ENCODE assay signal across 8 mouse cellular contexts in the genomic region with DNA sequence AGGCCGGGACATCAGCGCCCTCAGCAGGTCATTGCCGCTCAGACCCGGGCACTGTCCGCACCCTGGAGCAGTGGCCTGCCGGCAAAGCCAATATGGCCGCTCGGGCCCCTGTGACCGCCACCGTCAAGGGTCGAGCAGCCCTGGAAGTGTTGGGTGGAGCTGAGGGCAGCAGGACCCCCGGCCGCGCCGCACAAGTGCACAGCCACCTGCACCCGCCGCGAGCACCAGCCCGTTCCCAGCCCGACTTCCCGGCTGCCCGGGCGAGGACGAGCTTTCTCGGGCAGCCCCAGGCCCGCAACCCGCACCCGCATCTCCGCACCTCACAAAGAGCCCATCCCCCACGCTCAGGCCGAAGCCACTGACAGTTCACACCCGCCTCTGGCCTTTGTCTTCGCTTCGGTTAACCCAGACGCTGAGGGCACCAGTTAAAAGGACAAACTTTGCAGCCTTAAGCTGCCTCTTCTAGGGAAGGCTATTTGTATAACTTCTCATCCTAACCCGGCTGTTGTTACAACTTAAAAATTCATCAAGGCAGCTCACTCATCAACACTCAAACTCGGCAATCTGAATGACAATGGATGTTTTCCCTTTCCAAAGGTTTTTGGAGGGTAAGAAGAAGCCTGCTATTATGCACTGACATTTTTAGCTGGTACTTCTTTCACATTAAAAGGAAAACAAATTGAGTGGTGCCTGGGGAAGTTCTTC. TPM values are rescaled to one million over a fixed set of nuclear protein-coding genes. Genes with fewer than 3 reads are reported as not detected.
DNase-seq lines count a peak whose midpoint lies in the region; ATAC-seq and TF ChIP-seq lines count a peak whose summit lies in the region.

No protein-coding gene starts in this region.

- intact Hi-C loops in left cerebral cortex, adult 2 months (cut with DNase I) = loop anchor here (2.0 kb wide), 1 partner anchor 56 kb away; a partner anchor contains a TSS

- H3K4me3 ChIP-seq in left cerebral cortex, adult 2 months = peak overlapping the region; percentile 55
- H3K4me3 ChIP-seq in forebrain, embryonic 10.5 days = peak overlapping the region; percentile 62
- H3K4me3 ChIP-seq in hindbrain, embryonic 12.5 days = peak overlapping the region; percentile 51
- peak overlapping the region; percentile 46 for H3K4me3 ChIP-seq in limb, embryonic 13.5 days
- peak overlapping the region; percentile 50 for H3K4me3 ChIP-seq in midbrain, embryonic 15.5 days

- peak; percentile 23 for DNase-seq in left cerebral cortex, adult 2 months (ENCODE audit: extremely low spot score in 1 of 2, low spot score in 2 of 2)
- DNase-seq in left cerebral cortex, adult 9 months (ENCODE audit: low spot score in 2 of 2) = no peak
- DNase-seq in adrenal gland, postnatal 36 days = peak; percentile 46 to 63
- peak; percentile 55 for DNase-seq in forebrain, embryonic 10.5 days (ENCODE audit: extremely low spot score, low spot score)
- peak; percentile 20 for DNase-seq in urinary bladder, postnatal 25 days (ENCODE audit: low spot score)

- H3K36me3 ChIP-seq in forebrain, embryonic 10.5 days (replicated peaks) = peaks cover 32% of the 10 kb centered on the region
- no peaks in the 10 kb centered on the region for H3K36me3 ChIP-seq in hindbrain, embryonic 12.5 days
- peaks cover 18% of the 10 kb centered on the region for H3K36me3 ChIP-seq in limb, embryonic 13.5 days
- no peaks in the 10 kb centered on the region for H3K36me3 ChIP-seq in midbrain, embryonic 15.5 days (replicated peaks)

- H3K9me3 ChIP-seq in forebrain, embryonic 10.5 days = no peaks in the 10 kb centered on the region
- H3K9me3 ChIP-seq in hindbrain, embryonic 12.5 days (replicated peaks) = no peaks in the 10 kb centered on the region
- H3K9me3 ChIP-seq in limb, embryonic 13.5 days = no peaks in the 10 kb centered on the region
- H3K9me3 ChIP-seq in midbrain, embryonic 15.5 days = no peaks in the 10 kb centered on the region

- peak overlapping the region; percentile 59 for H3K27ac ChIP-seq in left cerebral cortex, adult 2 months
- H3K27ac ChIP-seq in forebrain, embryonic 10.5 days = peak overlapping the region; percentile 90
- H3K27ac ChIP-seq in hindbrain, embryonic 12.5 days = 0 out of 2 replicates have a peak overlapping the region, but pooled peaks have one; percentile 40
- no peak overlapping the region for H3K27ac ChIP-seq in limb, embryonic 13.5 days
- peak overlapping the region; percentile 52 for H3K27ac ChIP-seq in midbrain, embryonic 15.5 days

- peak overlapping the region; percentile 77 for H3K4me2 ChIP-seq in hindbrain, embryonic 12.5 days (replicated peaks)
- peak overlapping the region; percentile 81 for H3K4me2 ChIP-seq in limb, embryonic 13.5 days (replicated peaks)
- peak overlapping the region; percentile 86 for H3K4me2 ChIP-seq in midbrain, embryonic 15.5 days

- ATAC-seq in hindbrain, embryonic 12.5 days (ENCODE audit: low FRiP score) = peak; percentile 53; the same call in 1 of the 2 replicates
- no peak for ATAC-seq in limb, embryonic 13.5 days (ENCODE audit: low FRiP score, low read depth)
- peak; percentile 28 for ATAC-seq in midbrain, embryonic 15.5 days (replicated peaks)

- H3K27me3 ChIP-seq in forebrain, embryonic 10.5 days (ENCODE audit: poor library complexity, severe bottlenecking) = no peaks in the 10 kb centered on the region
- H3K27me3 ChIP-seq in hindbrain, embryonic 12.5 days = no peaks in the 10 kb centered on the region
- H3K27me3 ChIP-seq in limb, embryonic 13.5 days = no peaks in the 10 kb centered on the region
- no peaks in the 10 kb centered on the region for H3K27me3 ChIP-seq in midbrain, embryonic 15.5 days (replicated peaks)

- peaks cover 38% of the 10 kb centered on the region for H3K4me1 ChIP-seq in forebrain, embryonic 10.5 days
- peaks cover 29% of the 10 kb centered on the region for H3K4me1 ChIP-seq in hindbrain, embryonic 12.5 days
- H3K4me1 ChIP-seq in limb, embryonic 13.5 days = peaks cover 34% of the 10 kb centered on the region
- H3K4me1 ChIP-seq in midbrain, embryonic 15.5 days = peaks cover 48% of the 10 kb centered on the region

- 3% methylated on average over 37 of the region's 37 CpGs for WGBS in forebrain, embryonic 10.5 days
- under 1% methylated on average over 34 of the region's 37 CpGs for WGBS in hindbrain, embryonic 12.5 days
- WGBS in limb, embryonic 13.5 days = 2% methylated on average over 23 of the region's 37 CpGs
- 2% methylated on average over 34 of the region's 37 CpGs for WGBS in midbrain, embryonic 15.5 days

- H3K9ac ChIP-seq in hindbrain, embryonic 12.5 days = peak overlapping the region; percentile 70
- H3K9ac ChIP-seq in limb, embryonic 13.5 days = peak overlapping the region; percentile 64
- H3K9ac ChIP-seq in midbrain, embryonic 15.5 days = peak overlapping the region; percentile 55

- TF ChIP-seq CTCF in left cerebral cortex, adult 2 months (IDR thresholded peaks at IDR 0.05) = peak; percentile 16; the same call in 1 of the 2 replicates

RNA-seq across cellular contexts. Expression of a gene that starts 4.5 kb away (rescaled TPM):
- total RNA-seq in left cerebral cortex, adult 2 months (2021) = 100 to 1,000 TPM; 119 to 123 TPM
- 10 to 100 TPM; 71.8 to 75.0 TPM for total RNA-seq in adrenal gland, postnatal 36 days (2021)
- 166 and 172 TPM in 2 replicates for polyA plus RNA-seq in forebrain, embryonic 10.5 days (2016; fragmentation: Nextera tagmentation; extraction: Ambion mirVana)
- polyA plus RNA-seq in hindbrain, embryonic 12.5 days (2016; fragmentation: Nextera tagmentation; extraction: Ambion mirVana) = 176 and 178 TPM in 2 replicates
- 159 and 163 TPM in 2 replicates for polyA plus RNA-seq in limb, embryonic 13.5 days (2015; fragmentation: Nextera tagmentation; extraction: Ambion mirVana)
- 198 and 205 TPM in 2 replicates for polyA plus RNA-seq in midbrain, embryonic 15.5 days (2015; fragmentation: Nextera tagmentation; extraction: Ambion mirVana)

RNA-seq across cellular contexts. Expression of a gene that starts 55.9 kb away (rescaled TPM):
- total RNA-seq in left cerebral cortex, adult 2 months (2021) = 100 to 1,000 TPM; 339 to 400 TPM
- 100 to 1,000 TPM; 864 to 902 TPM for total RNA-seq in adrenal gland, postnatal 36 days (2021)
- 464 and 501 TPM in 2 replicates for polyA plus RNA-seq in forebrain, embryonic 10.5 days (2016; fragmentation: Nextera tagmentation; extraction: Ambion mirVana)
- 320 and 326 TPM in 2 replicates for polyA plus RNA-seq in hindbrain, embryonic 12.5 days (2016; fragmentation: Nextera tagmentation; extraction: Ambion mirVana)
- 389 and 402 TPM in 2 replicates for polyA plus RNA-seq in limb, embryonic 13.5 days (2015; fragmentation: Nextera tagmentation; extraction: Ambion mirVana)
- 245 and 257 TPM in 2 replicates for polyA plus RNA-seq in midbrain, embryonic 15.5 days (2015; fragmentation: Nextera tagmentation; extraction: Ambion mirVana)

RNA-seq across cellular contexts. Expression of a gene that starts 56.2 kb away (rescaled TPM):
- total RNA-seq in left cerebral cortex, adult 2 months (2021) = 100 to 1,000 TPM in 1 of 2 experiments, 10 to 100 TPM in 1; 97.0 to 107 TPM
- total RNA-seq in adrenal gland, postnatal 36 days (2021) = 10 to 100 TPM; 23.5 to 27.0 TPM
- polyA plus RNA-seq in forebrain, embryonic 10.5 days (2016; fragmentation: Nextera tagmentation; extraction: Ambion mirVana) = 12.2 and 13.6 TPM in 2 replicates
- 24.4 and 25.8 TPM in 2 replicates for polyA plus RNA-seq in hindbrain, embryonic 12.5 days (2016; fragmentation: Nextera tagmentation; extraction: Ambion mirVana)
- 23.4 and 24.6 TPM in 2 replicates for polyA plus RNA-seq in limb, embryonic 13.5 days (2015; fragmentation: Nextera tagmentation; extraction: Ambion mirVana)
- 45.3 and 47.3 TPM in 2 replicates for polyA plus RNA-seq in midbrain, embryonic 15.5 days (2015; fragmentation: Nextera tagmentation; extraction: Ambion mirVana)

Comparison
In these comparisons a context has a peak if more than half of its experiments do, and no peak if none do; other contexts are left out.
1. DNase-seq: peak in left cerebral cortex, adult 2 months (2 of 2), adrenal gland, postnatal 36 days (2 of 2), forebrain, embryonic 10.5 days (single experiment) and urinary bladder, postnatal 25 days (single experiment); none in left cerebral cortex, adult 9 months (0 of 2).
2. Peak in every context shown above with its lines, with median percentiles within 50 percentile points of each other: H3K4me3 ChIP-seq, H3K4me2 ChIP-seq and H3K9ac ChIP-seq.